Mouse (Mus musculus) gastrocnemius, postnatal 10 days (tissue): ENCODE results near the gene Fdx1l. TPM values are rescaled to one million over a fixed set of nuclear protein-coding genes. Genes with fewer than 3 reads are reported as not detected.

Experiments
- DNase-seq: peaks from one replicate; pipeline ENCODE4 v3.0.0; 2021; ENCODE audit warnings: mixed read lengths
- microRNA-seq, 2 experiments: library from miRNA; unstranded; fragments of <30 nt; microRNA quantifications; one replicate each; pipeline ENCODE4 v1.2.0; 2021
- total RNA-seq, 2 experiments: library from RNA; stranded (reverse); gene quantifications; 2 replicates each; pipeline ENCODE4 v1.2.3; 2021

Fdx1l gene
- total RNA-seq, 2 experiments from 2014 or later, result 24.2 to 24.9 TPM

DNA sequence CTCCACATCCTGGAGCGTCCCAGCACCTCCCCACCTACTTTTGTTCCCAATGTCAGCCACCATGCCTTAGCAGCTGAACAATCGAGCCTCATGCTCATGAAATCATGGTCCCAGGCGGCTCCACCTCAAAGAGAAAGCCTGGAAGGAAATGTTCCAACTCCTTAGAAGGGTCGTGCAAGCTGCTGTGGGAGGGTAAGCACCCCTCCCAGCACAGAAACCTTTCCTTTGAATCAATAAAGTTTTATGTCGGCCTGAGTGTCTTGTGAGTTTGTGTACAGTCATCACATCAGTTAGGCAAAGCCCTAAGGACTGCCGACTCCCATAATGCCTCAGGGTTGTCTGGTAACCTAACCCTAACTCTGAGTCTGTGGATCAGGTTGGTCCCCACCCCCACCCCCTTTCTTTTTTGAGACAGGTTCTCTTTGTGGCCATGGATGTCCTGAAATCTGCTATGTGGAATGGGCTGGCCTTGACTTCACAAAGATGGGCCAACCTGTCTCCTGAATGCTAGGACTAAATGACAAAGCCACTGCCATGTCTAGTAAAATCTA lies 44.8 kb downstream of the Fdx1l start:
- no peak for DNase-seq

DNA sequence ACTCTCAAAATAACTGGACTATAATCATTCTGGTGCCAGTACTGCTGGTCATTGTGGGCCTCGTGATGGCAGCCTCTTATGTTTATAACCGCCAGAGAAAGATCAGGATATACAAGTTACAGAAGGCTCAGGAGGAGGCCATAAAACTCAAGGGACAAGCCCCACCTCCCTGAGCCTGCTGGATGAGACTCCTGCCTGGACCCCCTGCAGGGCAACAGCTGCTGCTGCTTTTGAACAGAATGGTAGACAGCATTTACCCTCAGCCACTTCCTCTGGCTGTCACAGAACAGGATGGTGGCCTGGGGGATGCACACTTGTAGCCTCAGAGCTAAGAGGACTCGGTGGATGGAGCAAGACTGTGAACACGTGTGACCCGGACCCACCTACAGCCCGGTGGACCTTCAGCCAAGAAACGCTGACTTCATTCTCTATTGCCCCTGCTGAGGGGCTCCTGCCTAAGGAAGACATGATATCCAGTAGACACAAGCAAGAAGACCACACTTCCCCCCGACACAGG lies 45.6 kb downstream of the Fdx1l start:
- no peak for DNase-seq

DNA sequence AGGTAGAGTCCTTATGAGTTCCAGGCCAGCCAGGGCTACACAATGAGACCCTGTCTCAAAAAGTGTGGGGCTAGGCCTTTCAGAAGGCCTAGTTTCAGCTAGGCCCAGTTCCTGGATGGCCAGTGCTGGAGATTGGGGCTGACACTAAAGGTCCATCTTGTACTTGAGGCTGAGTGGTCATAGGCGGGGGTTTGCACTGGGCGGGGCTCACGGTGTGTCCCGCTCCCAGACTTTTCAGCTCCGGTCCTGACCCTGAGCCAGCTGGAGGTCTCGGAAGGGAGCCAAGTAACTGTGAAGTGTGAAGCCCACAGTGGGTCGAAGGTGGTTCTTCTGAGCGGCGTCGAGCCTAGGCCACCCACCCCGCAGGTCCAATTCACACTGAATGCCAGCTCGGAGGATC lies 46.6 kb downstream of the Fdx1l start:
- no peak for DNase-seq

DNA sequence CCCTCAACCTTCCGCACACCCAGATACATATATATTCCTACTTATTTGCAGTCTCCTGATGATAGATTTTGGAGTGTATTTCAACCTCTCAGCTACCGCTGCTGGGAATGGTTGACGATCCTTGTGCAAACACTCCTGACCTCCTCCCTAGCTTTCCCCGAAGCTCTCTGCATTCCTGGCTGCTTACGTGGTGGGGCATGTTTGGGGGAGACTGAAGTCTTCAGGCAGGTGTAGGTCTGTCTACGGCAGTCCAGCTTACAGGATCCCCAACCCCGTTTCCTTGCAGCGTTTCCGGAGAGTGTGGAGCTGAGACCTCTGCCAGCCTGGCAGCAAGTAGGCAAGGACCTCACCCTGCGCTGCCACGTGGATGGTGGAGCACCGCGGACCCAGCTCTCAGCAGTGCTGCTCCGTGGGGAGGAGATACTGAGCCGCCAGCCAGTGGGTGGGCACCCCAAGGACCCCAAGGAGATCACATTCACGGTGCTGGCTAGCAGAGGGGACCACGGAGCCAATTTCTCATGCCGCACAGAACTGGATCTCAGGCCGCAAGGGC lies 48.1 kb downstream of the Fdx1l start:
- DNase-seq, result no peak

DNA sequence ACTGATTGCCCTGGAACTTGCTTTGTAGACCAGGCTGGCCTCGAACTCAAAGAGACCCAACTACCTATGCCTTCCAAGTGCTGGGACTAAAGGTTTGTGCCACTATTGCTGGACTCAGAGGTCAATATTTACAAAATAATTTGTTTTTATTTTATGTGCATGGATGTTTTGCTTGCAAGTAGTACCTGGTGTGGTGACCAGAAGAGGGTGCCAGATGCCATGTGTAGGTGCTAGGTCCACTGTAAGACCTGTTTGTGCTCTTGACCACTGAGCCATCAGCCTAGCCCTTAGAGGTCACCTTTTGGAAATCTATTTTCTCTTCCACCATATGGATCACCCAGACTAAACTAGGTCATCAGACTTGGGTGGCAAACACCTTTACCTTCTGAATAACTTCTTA lies 50.7 kb downstream of the Fdx1l start:
- no peak for DNase-seq

DNA sequence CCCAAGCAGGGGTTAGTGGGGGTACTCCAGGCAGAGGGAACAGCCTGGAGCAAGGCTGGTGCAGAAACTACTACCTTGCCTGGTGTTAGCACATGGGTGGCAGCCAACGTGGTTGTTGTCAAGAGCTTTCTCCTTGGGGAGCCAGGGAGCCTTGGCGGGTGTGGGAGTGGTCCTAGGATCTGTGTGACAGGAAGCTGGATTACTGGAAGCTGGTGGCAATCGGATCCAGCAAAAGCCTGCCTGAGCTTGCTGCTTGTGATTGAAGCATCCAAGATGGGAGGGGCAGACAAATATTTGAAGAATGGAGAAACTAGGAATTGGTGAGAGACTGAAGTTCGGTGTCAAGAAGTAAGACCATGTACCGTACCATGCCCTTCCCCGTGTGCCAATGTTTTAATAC lies 51.1 kb downstream of the Fdx1l start:
- no peak for DNase-seq

DNA sequence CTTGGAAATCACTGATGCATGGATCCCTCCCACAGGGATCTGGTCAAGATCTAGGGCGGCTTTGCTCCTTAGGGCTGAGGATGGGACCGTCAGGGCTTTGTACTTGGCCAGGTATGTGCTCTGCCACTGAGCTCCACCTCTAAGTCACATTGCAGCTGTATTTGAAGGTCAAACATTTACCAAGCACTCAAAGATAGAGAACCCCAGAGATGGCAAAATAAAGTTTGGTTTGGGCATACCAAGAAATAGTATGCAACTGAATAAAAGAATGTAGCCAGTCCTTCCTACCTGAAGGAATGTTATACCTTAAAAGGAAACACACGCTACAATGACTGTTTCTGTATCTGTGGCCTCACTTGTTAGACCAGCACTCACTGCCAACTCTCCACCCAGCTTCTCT lies 52.1 kb downstream of the Fdx1l start:
- no peak for DNase-seq

DNA sequence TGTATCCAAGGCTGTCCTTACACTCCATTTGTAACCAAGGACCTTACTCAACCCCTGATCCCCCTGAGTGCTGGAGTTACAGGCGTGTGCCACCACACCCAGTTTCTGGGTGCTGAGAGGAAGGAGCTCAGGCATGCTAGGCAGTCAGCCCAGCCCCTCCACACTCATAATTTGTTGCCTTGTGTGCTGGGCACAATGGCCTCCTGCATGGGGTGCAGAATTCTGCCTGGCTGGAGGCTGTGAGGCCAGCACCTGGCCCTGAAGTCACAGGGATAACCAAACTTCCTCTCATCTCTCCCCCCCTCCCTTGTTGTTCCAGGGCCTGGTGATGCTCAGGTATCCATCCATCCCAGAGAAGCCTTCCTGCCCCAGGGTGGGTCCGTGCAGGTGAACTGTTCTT lies 54.8 kb downstream of the Fdx1l start:
- no peak for DNase-seq

Small RNA genes lying within 50 kb of the gene (microRNA-seq; reads per million reads assigned to microRNA genes)
- gene Mir1900, result 0 reads per million in 2 experiments
- 0 to 0.64 reads per million in 2 experiments for gene Mir7082

Other genes with a start within 250 kb of the Fdx1l start
- gene A230050P20Rik, start 205.0 kb downstream of the Fdx1l start, total RNA-seq, result 1 to 10 TPM; 4.8 to 7.6 TPM
- gene Angptl6, start 193.9 kb downstream of the Fdx1l start, total RNA-seq, result 1 to 10 TPM; 4.4 to 4.7 TPM
- gene Ppan, start 185.4 kb downstream of the Fdx1l start, total RNA-seq, result 10 to 100 TPM; 15.9 to 19.2 TPM
- gene Eif3g, start 175.0 kb downstream of the Fdx1l start, total RNA-seq, result 100 to 1,000 TPM; 131 to 133 TPM
- gene Dnmt1, start 113.7 kb downstream of the Fdx1l start, total RNA-seq, result 10 to 100 TPM; 18.4 to 25.7 TPM
- gene S1pr2, start 96.8 kb downstream of the Fdx1l start, total RNA-seq, result 10 to 100 TPM in 1 of 2 experiments, 1 to 10 TPM in 1; 8.9 to 11.1 TPM
- 10 to 100 TPM; 48.4 to 49.1 TPM for gene Mrpl4, start 70.9 kb downstream of the Fdx1l start, total RNA-seq
- 1 to 10 TPM; 3.8 to 5.6 TPM for gene Icam1, start 57.6 kb downstream of the Fdx1l start, total RNA-seq
- under 1 TPM in 1 of 2 experiments, not detected in 1; 0.70 TPM for gene Icam4, start 44.2 kb downstream of the Fdx1l start, total RNA-seq
- gene Icam5, start 41.5 kb downstream of the Fdx1l start, total RNA-seq, result under 1 TPM; 0.14 to 0.25 TPM
- gene Zglp1, start 6.5 kb downstream of the Fdx1l start, total RNA-seq, result not detected
- under 1 TPM; 0.14 to 0.32 TPM for gene Gm49373, start 518 bp downstream of the Fdx1l start, total RNA-seq
- 1 to 10 TPM in 1 of 2 experiments, under 1 TPM in 1; 0.61 to 1.2 TPM for gene Gm38431, start 18.4 kb upstream of the Fdx1l start, total RNA-seq
- gene Raver1, start 18.4 kb upstream of the Fdx1l start, total RNA-seq, result 10 to 100 TPM; 22.1 to 25.6 TPM
- gene Tyk2, start 57.6 kb upstream of the Fdx1l start, total RNA-seq, result 1 to 10 TPM; 5.1 to 7.6 TPM
- gene Cdc37, start 76.4 kb upstream of the Fdx1l start, total RNA-seq, result 100 to 1,000 TPM; 138 to 151 TPM
- 10 to 100 TPM; 22.1 to 23.2 TPM for gene Pde4a, start 92.1 kb upstream of the Fdx1l start, total RNA-seq
- gene Keap1, start 165.7 kb upstream of the Fdx1l start, total RNA-seq, result 10 to 100 TPM; 59.6 to 60.9 TPM
- under 1 TPM; 0.09 to 0.19 TPM for gene S1pr5, start 174.8 kb upstream of the Fdx1l start, total RNA-seq
- 10 to 100 TPM; 28.4 to 31.9 TPM for gene Atg4d, start 191.7 kb upstream of the Fdx1l start, total RNA-seq
- gene Kri1, start 214.4 kb upstream of the Fdx1l start, total RNA-seq, result 10 to 100 TPM; 10.8 to 14.5 TPM
- 10 to 100 TPM; 14.2 to 16.1 TPM for gene Cdkn2d, start 217.8 kb upstream of the Fdx1l start, total RNA-seq
- not detected for gene Ap1m2, start 238.7 kb upstream of the Fdx1l start, total RNA-seq
- 100 to 1,000 TPM; 131 to 140 TPM for gene Slc44a2, start 247.1 kb upstream of the Fdx1l start, total RNA-seq